27 mouse cellular contexts compared by ENCODE assay signal in the genomic region with DNA sequence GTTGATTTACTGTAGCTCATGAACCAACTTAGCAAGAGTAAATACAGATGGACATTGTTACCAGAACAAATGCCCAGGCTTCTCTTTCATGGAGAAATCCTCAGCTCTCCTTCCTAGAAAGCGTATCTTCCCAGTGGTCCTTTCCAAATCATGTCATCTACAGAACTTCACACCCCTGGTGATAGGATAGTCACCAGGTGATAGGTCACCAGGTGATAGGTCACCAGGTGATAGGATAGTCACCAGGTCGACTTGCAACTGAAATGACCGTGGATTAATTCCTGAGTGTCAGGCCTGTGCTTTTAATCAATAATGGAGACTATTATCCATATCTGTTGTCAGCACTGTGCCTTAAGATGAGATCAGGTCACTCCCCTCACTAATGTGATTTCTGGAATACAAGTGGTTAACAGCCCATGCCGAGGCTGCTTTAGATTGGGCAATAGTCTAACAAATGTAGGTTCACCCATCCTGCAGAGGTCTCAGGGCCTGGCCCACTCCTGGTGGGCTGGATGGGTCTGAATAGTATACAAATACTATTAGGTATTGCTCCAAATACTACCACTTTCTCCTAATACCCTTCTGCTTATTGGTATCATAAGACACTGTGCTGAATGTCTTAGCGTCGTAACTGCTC.
"Had no signal": no experiment of that assay in that cellular context is flagged by ENCODE, and none has a peak within 500 bp of the region (broad histone marks: within the 10 kb centered on the region; RNA-seq: fewer than 3 reads in every experiment).

No protein-coding gene starts in this region.

- H3K9ac ChIP-seq: embryonic facial prominence, embryonic 12.5 days; embryonic facial prominence, embryonic 13.5 days; embryonic facial prominence, embryonic 15.5 days; forebrain, embryonic 12.5 days; forebrain, embryonic 13.5 days; forebrain, embryonic 15.5 days; forebrain, postnatal 0 days had no signal

- H3K4me3 ChIP-seq: embryonic facial prominence, embryonic 10.5 days; embryonic facial prominence, embryonic 12.5 days; embryonic facial prominence, embryonic 13.5 days; embryonic facial prominence, embryonic 15.5 days; erythroblast, embryonic 14.5 days; forebrain, embryonic 10.5 days; forebrain, embryonic 12.5 days; forebrain, embryonic 13.5 days; forebrain, embryonic 15.5 days; gastrocnemius, adult 2 months had no signal

- H3K27me3 ChIP-seq: embryonic facial prominence, embryonic 12.5 days; embryonic facial prominence, embryonic 13.5 days; embryonic facial prominence, embryonic 15.5 days; forebrain, embryonic 12.5 days; forebrain, embryonic 13.5 days; forebrain, embryonic 15.5 days had no signal

- H3K36me3 ChIP-seq: embryonic facial prominence, embryonic 12.5 days; embryonic facial prominence, embryonic 15.5 days; forebrain, embryonic 12.5 days; forebrain, embryonic 15.5 days had no signal

- H3K9me3 ChIP-seq: embryonic facial prominence, embryonic 10.5 days; embryonic facial prominence, embryonic 12.5 days; embryonic facial prominence, embryonic 13.5 days; embryonic facial prominence, embryonic 15.5 days; forebrain, embryonic 10.5 days; forebrain, embryonic 12.5 days; forebrain, embryonic 13.5 days; forebrain, embryonic 15.5 days had no signal

- DNase-seq: cerebellum, adult 18-20 months; cerebellum, adult 2 months; cerebellum, adult 8-10 months; cerebellum, adult 9-10 months; cerebellum, adult 9-11 months; cerebellum, postnatal 10 days; cerebellum, postnatal 14 days; cerebellum, postnatal 25 days; cerebellum, postnatal 36 days; embryo, embryonic 11 days; forebrain, postnatal 0 days; gastrocnemius, adult 2 months; gastrocnemius, postnatal 10 days; gastrocnemius, postnatal 14 days; gastrocnemius, postnatal 25 days; heart, adult 18-20 months had no signal

- H3K27ac ChIP-seq: embryonic facial prominence, embryonic 10.5 days; embryonic facial prominence, embryonic 12.5 days; embryonic facial prominence, embryonic 13.5 days; embryonic facial prominence, embryonic 15.5 days; forebrain, embryonic 10.5 days; forebrain, embryonic 12.5 days; forebrain, embryonic 13.5 days; forebrain, embryonic 15.5 days; gastrocnemius, adult 2 months had no signal

- H3K4me1 ChIP-seq: embryonic facial prominence, embryonic 13.5 days; embryonic facial prominence, embryonic 15.5 days; forebrain, embryonic 13.5 days; forebrain, embryonic 15.5 days had no signal

- ATAC-seq: forebrain, embryonic 13.5 days; forebrain, embryonic 14.5 days; forebrain, embryonic 15.5 days; forebrain, embryonic 16.5 days; forebrain, postnatal 0 days had no signal

- H3K4me2 ChIP-seq: embryonic facial prominence, embryonic 12.5 days; embryonic facial prominence, embryonic 13.5 days; embryonic facial prominence, embryonic 15.5 days; forebrain, embryonic 12.5 days; forebrain, embryonic 13.5 days; forebrain, embryonic 15.5 days had no signal
